Mouse (Mus musculus) CH12.LX (cell line): Measurements from ENCODE around the gene Fkbp10.

ENCODE experiments used
- BHLHE40 ChIP-seq: IDR thresholded peaks from 2 replicates; pipeline ENCODE4 v1.6.1; 2011; ENCODE audit warnings: mild to moderate bottlenecking, low read depth, low read length, improper control_type of control experiment
- CHD2 ChIP-seq: IDR thresholded peaks from 2 replicates; pipeline ENCODE4 v1.6.1; 2011; ENCODE audit warnings: low read length, improper control_type of control experiment
- CTCF ChIP-seq, 2 experiments: IDR thresholded peaks in 1 of 2; conservative IDR thresholded peaks in 1 of 2; 2 replicates each; pipeline ENCODE4 v1.5.1; 2011 to 2012; ENCODE audit warnings: low read depth in 2 of 2, low read length in 2 of 2, improper control_type of control experiment in 1 of 2, inconsistent platforms in 1 of 2, mild to moderate bottlenecking in 1 of 2, moderate library complexity in 1 of 2
- EP300 ChIP-seq: IDR thresholded peaks from 2 replicates; pipeline ENCODE4 v1.6.1; 2011; ENCODE audit warnings: low read length, improper control_type of control experiment
- MAFK ChIP-seq: IDR thresholded peaks from 2 replicates; pipeline ENCODE4 v1.6.1; 2011; ENCODE audit warnings: low read length, improper control_type of control experiment; ENCODE audit not compliant: insufficient replicate concordance
- POLR2A ChIP-seq: IDR thresholded peaks from 2 replicates; pipeline ENCODE4 v1.6.1; 2011; ENCODE audit warnings: low read depth, mild to moderate bottlenecking, improper control_type of control experiment, low read length
- POLR2AphosphoS2 ChIP-seq: IDR thresholded peaks from 2 replicates; pipeline ENCODE4 v1.6.1; 2011; ENCODE audit warnings: low read depth, low read length, improper control_type of control experiment
- SMC3 ChIP-seq: IDR thresholded peaks from 2 replicates; pipeline ENCODE4 v1.6.1; 2011; ENCODE audit warnings: low read depth, low read length, improper control_type of control experiment
- ZC3H11A ChIP-seq: IDR thresholded peaks from 2 replicates; pipeline ENCODE4 v1.6.1; 2012; ENCODE audit warnings: low read depth, mild to moderate bottlenecking, inconsistent platforms, low read length, improper control_type of control experiment
- ZNF384 ChIP-seq: IDR thresholded peaks from 2 replicates; pipeline ENCODE4 v1.6.1; 2012; ENCODE audit warnings: low read depth, low read length, improper control_type of control experiment, inconsistent platforms

GRCm38 (mm10) chr11:100376005-100376404 lies 39.5 kb upstream of the Fkbp10 start:
- TF ChIP-seq POLR2A, result no peak
- no peak for TF ChIP-seq POLR2AphosphoS2
- TF ChIP-seq MAFK, result no peak
- TF ChIP-seq BHLHE40, result no peak
- no peak for TF ChIP-seq ZC3H11A
- no peak for TF ChIP-seq CTCF (conservative IDR thresholded peaks at IDR 0.05 in 1 of 2, IDR thresholded peaks at IDR 0.05 in 1 of 2; ENCODE audit: low read depth in 2 of 2, low read length in 2 of 2)
- TF ChIP-seq ZNF384, result no peak
- no peak for TF ChIP-seq EP300
- no peak for TF ChIP-seq SMC3
- no peak for TF ChIP-seq CHD2
